Mouse (Mus musculus) limb, embryonic 11.5 days (tissue): ENCODE data around the gene Rras. TPM values are rescaled to one million over a fixed set of nuclear protein-coding genes. Genes with fewer than 3 reads are reported as not detected.

Experiments used
- ATAC-seq: fragments of 200-750 bp; cut with Nextera tagmentation; 2 replicates; pipeline ENCODE4 v1.8.0; 2017; ENCODE audit warnings: low read depth; ENCODE audit not compliant: insufficient number of reproducible peaks, low FRiP score, low TSS enrichment
- DNase-seq: peaks from one replicate; pipeline ENCODE4 v3.0.0-alpha.2; 2015; ENCODE audit warnings: low spot score
- H3K27ac ChIP-seq: fragments of 300-500 bp; sonication (generic); replicated peaks from 2 replicates; pipeline ENCODE4 v1.5.1; 2014; ENCODE audit warnings: low read depth, mild to moderate bottlenecking, low read length
- H3K27me3 ChIP-seq: fragments of 300-500 bp; sonication (generic); 2 replicates; pipeline ENCODE4 v1.6.1; 2014; ENCODE audit warnings: mild to moderate bottlenecking, low read length, mixed read lengths; ENCODE audit not compliant: control insufficient read depth, insufficient read depth
- H3K36me3 ChIP-seq: fragments of 300-500 bp; sonication (generic); 2 replicates; pipeline ENCODE4 v1.6.1; 2014; ENCODE audit warnings: mild to moderate bottlenecking, low read length, moderate library complexity, mixed read lengths; ENCODE audit not compliant: control insufficient read depth, insufficient read depth
- H3K4me1 ChIP-seq: fragments of 300-500 bp; sonication (generic); 2 replicates; pipeline ENCODE4 v1.6.1; 2014; ENCODE audit warnings: low read length, mixed read lengths; ENCODE audit not compliant: control insufficient read depth, insufficient read depth
- H3K4me2 ChIP-seq: fragments of 300-500 bp; sonication (generic); 2 replicates; pipeline ENCODE4 v1.6.1; 2014; ENCODE audit warnings: low read depth, mild to moderate bottlenecking, moderate library complexity; ENCODE audit not compliant: severe bottlenecking
- H3K4me3 ChIP-seq: fragments of 300-500 bp; sonication (generic); 2 replicates; pipeline ENCODE4 v1.5.1; 2014; ENCODE audit warnings: low read depth, low read length
- H3K9ac ChIP-seq: fragments of 300-500 bp; sonication (generic); 2 replicates; pipeline ENCODE4 v1.6.1; 2014; ENCODE audit warnings: mild to moderate bottlenecking, low read length
- H3K9me3 ChIP-seq: fragments of 300-500 bp; sonication (generic); 2 replicates; pipeline ENCODE4 v1.6.1; 2016; ENCODE audit warnings: low read length; ENCODE audit not compliant: control insufficient read depth
- WGBS: fragments of 180-500 bp; shearing (Covaris S2); extraction: QIAGEN DNeasy Blood & Tissue Kit; methylation state at CpG from one replicate; pipeline ENCODE4 v1.1.7; 2014; 5-methylcytosine and 5-hydroxymethylcytosine counted together
- polyA plus RNA-seq: library from polyadenylated mRNA; unstranded; fragments of >200 nt; fragmentation: Nextera tagmentation; extraction: Ambion mirVana; gene quantifications from 2 replicates; pipeline ENCODE4 v1.2.1, GENCODE M21; 2014

Gene Rras
- 20.8 and 21.0 TPM in 2 replicates for polyA plus RNA-seq

DNA sequence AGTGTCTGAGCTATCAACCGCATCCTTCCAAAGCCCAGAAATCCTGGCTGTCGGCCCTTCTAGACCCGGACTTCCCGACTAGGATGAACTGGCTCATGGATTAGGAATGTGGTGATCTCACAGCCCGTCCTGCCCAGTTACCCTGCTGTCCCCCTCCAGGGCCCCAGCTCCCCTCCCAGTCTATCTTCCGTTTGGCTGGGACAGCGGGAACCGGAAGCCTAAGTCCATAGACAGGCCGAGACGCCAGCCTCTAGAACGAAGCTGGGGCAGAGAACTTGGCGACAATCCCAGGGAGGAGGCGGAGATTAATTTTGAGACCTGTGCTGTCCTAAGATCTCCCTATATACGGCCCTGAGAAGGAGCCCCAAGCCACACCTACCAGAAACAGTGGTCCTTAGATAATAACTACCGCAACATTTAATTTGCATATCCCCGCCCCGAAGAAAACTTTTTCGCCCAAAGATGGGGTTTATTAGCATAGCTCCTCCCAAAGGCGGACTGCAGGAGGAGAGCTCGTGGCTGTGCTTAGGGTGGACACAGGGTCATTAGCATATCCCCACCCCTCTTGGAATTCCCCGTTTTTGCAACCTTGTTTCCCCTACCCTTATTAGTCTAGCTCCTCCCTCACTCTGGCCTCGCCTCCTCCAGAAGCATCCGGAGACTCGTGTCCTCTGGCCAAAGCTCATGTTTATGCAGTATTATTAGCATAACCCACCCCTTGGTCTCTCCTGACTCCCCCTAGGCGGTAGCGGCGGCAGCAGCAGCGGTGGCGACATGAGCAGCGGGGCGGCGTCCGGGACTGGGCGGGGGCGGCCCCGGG is at the start of gene Rras:
TSS of gene Rras (plus strand) at position 720 of the 820 bp plus-strand sequence.
- peak within 1 kb of the TSS; percentile 64 for H3K9ac ChIP-seq

DNA sequence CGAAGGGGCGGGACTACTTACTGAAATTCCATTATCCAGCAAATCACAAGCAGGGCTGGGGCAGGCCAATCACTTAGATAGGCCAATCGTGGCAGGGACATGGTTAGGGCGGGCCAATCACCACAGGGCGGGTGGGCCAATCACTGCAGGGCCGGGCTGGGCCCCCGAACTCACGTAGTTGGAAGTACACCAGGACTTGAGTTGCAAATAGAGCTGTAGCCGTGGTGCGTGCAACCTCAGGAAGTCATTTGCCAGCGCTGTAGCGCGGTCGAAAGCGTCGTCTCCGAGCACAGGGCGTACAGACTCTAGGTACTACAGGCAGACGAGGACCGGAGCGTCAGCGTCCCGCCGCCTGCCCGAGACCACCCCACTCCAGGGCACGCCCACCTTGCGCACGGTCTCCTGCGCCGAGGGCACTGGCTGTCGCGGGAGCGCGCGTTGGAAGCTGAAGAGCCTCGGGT is 47.5 kb upstream of the Rras start:
- H3K4me2 ChIP-seq, result peak overlapping the region; percentile 76
- 0% methylated on average over 36 of the region's 36 CpGs for WGBS
- H3K27me3 ChIP-seq, result no peaks in the 10 kb centered on the region
- H3K27ac ChIP-seq, result peak overlapping the region; percentile 69
- no peaks in the 10 kb centered on the region; the same call in 1 of the 2 replicates for H3K36me3 ChIP-seq
- ATAC-seq (peak; percentile 96), DNase-seq (peak; percentile 92)
- peak overlapping the region; percentile 59 for H3K4me3 ChIP-seq
- H3K9me3 ChIP-seq, result no peaks in the 10 kb centered on the region
- peaks cover 11% of the 10 kb centered on the region for H3K4me1 ChIP-seq
- peak overlapping the region; percentile 65 for H3K9ac ChIP-seq

More for the DNA sequence above, at the start of gene Rras:
- ATAC-seq (peak; percentile 90), DNase-seq (peak; percentile 87)
- Histone ChIP-seq H3K36me3 (peaks cover 3% of the 10 kb centered on the region; the same call in 1 of the 2 replicates), H3K27me3 (no peaks in the 10 kb centered on the region), H3K4me3 (peak within 1 kb of the TSS; percentile 93), H3K4me2 (peak within 1 kb of the TSS; percentile 89), H3K9me3 (no peaks in the 10 kb centered on the region), H3K4me1 (peaks cover 9% of the 10 kb centered on the region), H3K27ac (peak within 1 kb of the TSS; percentile 66)
- WGBS, result under 1% methylated on average over 36 of the region's 36 CpGs

DNA sequence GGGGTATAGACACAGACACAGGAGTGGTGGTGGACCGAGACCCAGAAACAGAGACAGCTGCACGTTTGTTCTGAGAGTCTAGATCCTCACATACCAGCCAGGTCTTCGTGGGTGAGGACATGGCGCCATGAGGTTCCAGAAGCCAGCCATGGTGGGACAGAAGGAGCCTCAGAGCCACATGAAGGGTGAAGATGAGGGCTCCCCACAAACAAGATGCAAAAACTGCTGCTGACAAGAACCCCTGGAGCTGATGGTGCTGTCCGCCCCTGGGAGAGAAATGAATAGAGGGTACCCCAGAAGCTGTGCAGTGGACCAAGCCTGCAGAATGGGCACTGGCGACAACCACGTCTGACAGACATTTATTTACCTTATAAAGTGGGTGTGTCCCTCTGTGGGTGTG is 46.6 kb upstream of the Rras start:
- Histone ChIP-seq H3K4me1 (peaks cover 11% of the 10 kb centered on the region), H3K27me3 (no peaks in the 10 kb centered on the region), H3K36me3 (no peaks in the 10 kb centered on the region; the same call in 1 of the 2 replicates), H3K9me3 (no peaks in the 10 kb centered on the region), H3K27ac (no peak overlapping the region), H3K4me3 (peak overlapping the region; percentile 59), H3K9ac (peak overlapping the region; percentile 65), H3K4me2 (peak overlapping the region; percentile 76)
- DNase-seq (no peak), ATAC-seq (no peak)
- 80% methylated on average over 7 of the region's 7 CpGs for WGBS

DNA sequence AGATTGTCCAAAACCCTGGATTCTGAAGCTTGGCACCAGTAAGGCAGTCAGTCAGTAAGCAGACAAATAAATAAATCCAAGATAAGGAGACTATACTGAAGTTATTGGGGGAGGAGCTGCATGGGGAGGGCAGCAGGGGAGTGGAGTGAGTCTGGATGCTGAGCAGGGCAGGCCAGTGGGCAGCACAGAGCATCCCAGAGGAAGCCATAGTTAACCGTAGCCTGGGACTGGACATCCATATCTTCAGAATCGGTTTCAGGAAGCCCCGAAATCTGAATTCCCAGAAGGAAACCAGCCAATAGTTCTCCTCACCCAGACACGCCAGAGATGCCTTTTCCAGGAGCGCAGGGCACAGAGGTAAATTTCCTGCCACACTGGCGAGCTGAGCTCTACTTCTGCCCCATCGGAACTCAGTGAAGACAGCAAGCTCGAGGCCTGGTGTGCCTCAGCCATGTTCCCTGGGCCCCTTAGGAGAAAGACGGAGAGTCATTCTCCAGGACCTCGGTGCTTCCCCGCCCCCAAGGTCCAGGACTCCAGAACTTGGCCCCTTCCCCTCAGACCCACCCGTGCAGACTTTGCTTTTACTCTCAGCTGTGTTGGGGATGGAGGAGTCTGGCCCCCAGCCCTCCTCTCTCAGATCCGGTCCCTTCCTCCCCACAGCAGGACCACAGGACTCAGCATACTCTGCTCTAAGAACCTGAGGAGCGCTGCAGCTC is 44.2 kb upstream of the Rras start:
- Histone ChIP-seq H3K36me3 (peaks cover 20% of the 10 kb centered on the region), H3K4me1 (peaks cover 11% of the 10 kb centered on the region), H3K4me3 (peak overlapping the region; percentile 48), H3K27me3 (no peaks in the 10 kb centered on the region), H3K9me3 (no peaks in the 10 kb centered on the region), H3K27ac (peak overlapping the region; percentile 42; the same call in 1 of the 2 replicates), H3K9ac (peak overlapping the region; percentile 68), H3K4me2 (peak overlapping the region; percentile 80)
- 48% methylated on average over 14 of the region's 14 CpGs for WGBS
- ATAC-seq (no peak), DNase-seq (no peak)

DNA sequence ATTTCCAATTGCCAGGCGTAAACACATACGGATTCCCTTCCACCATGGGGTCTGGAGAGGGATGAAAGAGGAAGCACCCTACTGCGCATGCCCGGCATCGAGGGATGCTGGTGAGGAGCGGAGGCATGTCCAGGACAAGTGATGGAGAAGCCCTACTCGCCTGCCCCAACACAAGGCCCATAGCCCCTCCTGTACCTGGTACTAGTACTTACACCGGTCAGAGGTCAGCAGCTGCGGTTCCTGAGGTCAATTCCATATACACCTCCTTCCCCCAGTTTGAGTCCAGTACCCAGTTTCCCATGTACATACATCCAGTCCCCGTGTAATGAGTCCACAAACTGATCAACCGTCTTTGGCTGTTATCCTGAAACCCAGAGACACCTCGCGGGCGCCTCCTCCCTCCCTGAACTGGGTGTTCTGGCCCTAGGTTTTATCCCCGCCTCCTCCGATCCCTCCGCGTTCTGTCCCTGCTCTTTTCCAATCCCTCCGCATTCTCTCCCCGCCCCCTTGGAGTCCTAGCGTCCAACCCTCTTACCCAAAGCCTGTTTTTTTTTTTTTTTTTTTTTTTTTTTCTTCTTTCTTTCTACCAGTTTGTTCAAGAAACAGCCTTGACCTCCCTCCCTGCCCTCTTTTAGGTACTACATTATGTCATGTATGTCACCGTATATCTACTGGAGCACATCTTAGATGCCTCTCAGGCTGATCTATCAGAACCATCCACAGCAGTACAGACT is 43.2 kb upstream of the Rras start, which contains the start of gene Cpt1c:
TSS of gene Cpt1c (minus strand) at position 469 of the 734 bp plus-strand sequence.
- Histone ChIP-seq H3K4me3 (peak within 1 kb of the TSS; percentile 48), H3K27ac (peak within 1 kb of the TSS; percentile 68), H3K9ac (peak within 1 kb of the TSS; percentile 68), H3K9me3 (no peaks in the 10 kb centered on the region), H3K4me1 (peaks cover 11% of the 10 kb centered on the region), H3K4me2 (peak within 1 kb of the TSS; percentile 80), H3K27me3 (no peaks in the 10 kb centered on the region), H3K36me3 (peaks cover 30% of the 10 kb centered on the region)
- DNase-seq, result peak; percentile 86
- WGBS, result 2% methylated on average over 22 of the region's 22 CpGs
- ATAC-seq, result peak; percentile 26; the same call in 1 of the 2 replicates

DNA sequence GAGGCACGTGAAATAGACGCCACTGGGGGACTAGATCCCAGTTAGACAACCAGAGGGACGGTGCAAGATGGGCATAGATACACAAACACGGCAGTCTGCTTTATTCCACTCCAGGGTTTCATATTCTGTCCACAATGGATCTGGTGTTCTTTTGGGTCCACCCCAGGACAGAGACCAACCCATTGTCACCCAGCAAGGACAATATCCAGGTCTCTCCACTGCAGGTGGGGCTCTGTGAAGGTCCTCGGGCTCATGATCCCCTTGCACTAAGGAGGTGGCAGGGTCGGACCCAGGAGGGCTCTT is 42.7 kb upstream of the Rras start:
- Histone ChIP-seq H3K4me2 (peak overlapping the region; percentile 80; the same call in 1 of the 2 replicates), H3K27me3 (no peaks in the 10 kb centered on the region), H3K9ac (no peak overlapping the region), H3K4me1 (peaks cover 11% of the 10 kb centered on the region), H3K27ac (no peak overlapping the region), H3K4me3 (no peak overlapping the region), H3K9me3 (no peaks in the 10 kb centered on the region), H3K36me3 (peaks cover 31% of the 10 kb centered on the region)
- ATAC-seq, result no peak
- DNase-seq, result no peak
- WGBS, result 31% methylated on average over 6 of the region's 6 CpGs

DNA sequence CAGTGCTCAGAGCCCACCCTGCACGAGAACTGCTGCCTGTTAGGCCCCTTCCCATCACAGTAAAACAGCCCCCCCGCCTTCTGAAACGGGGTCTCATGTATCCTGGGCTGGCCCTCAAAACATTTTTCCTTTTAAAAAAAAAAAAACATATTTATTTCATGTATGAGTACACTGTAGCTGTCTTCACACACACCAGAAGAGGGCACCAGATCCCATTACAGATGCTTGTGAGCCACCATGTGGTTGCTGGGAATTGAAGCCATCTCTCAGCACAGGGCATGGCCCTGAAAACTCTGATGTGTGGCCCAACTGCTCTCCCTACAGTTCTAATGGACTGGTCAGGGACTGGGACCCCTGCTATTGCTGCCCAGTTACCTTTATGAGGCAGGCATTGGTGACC is 39.5 kb upstream of the Rras start:
- Histone ChIP-seq H3K9ac (no peak overlapping the region), H3K27ac (no peak overlapping the region), H3K4me3 (no peak overlapping the region), H3K27me3 (no peaks in the 10 kb centered on the region), H3K4me1 (peaks cover 5% of the 10 kb centered on the region), H3K4me2 (no peak overlapping the region), H3K36me3 (peaks cover 45% of the 10 kb centered on the region), H3K9me3 (no peaks in the 10 kb centered on the region)
- no peak for DNase-seq
- no peak for ATAC-seq
- 95% methylated on average over 3 of the region's 3 CpGs for WGBS

DNA sequence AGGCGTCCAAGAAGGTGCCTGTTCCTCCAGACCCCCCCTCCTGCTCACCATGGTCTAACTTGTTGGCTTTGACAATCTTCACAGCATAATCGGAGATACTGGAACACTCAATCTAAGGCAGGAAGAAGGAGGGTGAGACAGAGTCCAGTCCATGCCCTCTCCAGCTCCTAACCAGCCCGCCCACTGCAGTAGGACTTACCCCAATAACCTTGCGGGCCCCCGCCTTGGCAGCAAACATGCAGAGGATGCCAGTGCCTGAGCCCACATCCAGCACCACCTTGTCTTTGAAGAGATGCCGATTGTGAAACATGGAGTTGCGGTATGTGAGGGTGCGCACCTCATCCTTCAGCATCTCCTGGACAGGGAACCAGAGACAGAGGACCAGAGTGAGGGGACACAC is 36.2 kb upstream of the Rras start:
- no peak overlapping the region for H3K9ac ChIP-seq
- ATAC-seq (no peak), DNase-seq (no peak)

More for the DNA sequence above, 36.2 kb upstream of the Rras start:
- no peak overlapping the region for H3K27ac ChIP-seq
- H3K36me3 ChIP-seq, result peaks cover 43% of the 10 kb centered on the region
- 92% methylated on average over 8 of the region's 8 CpGs for WGBS
- H3K4me3 ChIP-seq, result no peak overlapping the region
- peaks cover 9% of the 10 kb centered on the region for H3K4me1 ChIP-seq
- H3K9me3 ChIP-seq, result no peaks in the 10 kb centered on the region
- H3K27me3 ChIP-seq, result no peaks in the 10 kb centered on the region
- no peak overlapping the region for H3K4me2 ChIP-seq
